ENCODE assay signal across 8 mouse cellular contexts in genomic region chr10:81571501-81571876, GRCm38 (mm10). TPM values are rescaled to one million over a fixed set of nuclear protein-coding genes. Genes with fewer than 3 reads are reported as not detected.
A peak's percentile ranks its signal among the peaks of the same experiment; 100 is the strongest.
DNase-seq lines count a peak whose midpoint lies in the region; ATAC-seq lines count a peak whose summit lies in the region.

No protein-coding gene starts in this region.

- WGBS in hindbrain, embryonic 14.5 days = under 1% methylated on average over 18 of the region's 18 CpGs

- H3K9ac ChIP-seq in hindbrain, embryonic 14.5 days = peak overlapping the region; percentile 6; the same call in 1 of the 2 replicates

- H3K9me3 ChIP-seq in hindbrain, embryonic 14.5 days (ENCODE audit: control insufficient read depth, low read length) = no peaks in the 10 kb centered on the region

- DNase-seq in R1 (ENCODE audit: low read depth, low spot score) = peak; percentile 99
- DNase-seq in cerebellum, postnatal 25 days = peak; percentile 99
- peak; percentile 98 to 99 for DNase-seq in frontal cortex, postnatal 25 days (ENCODE audit: low spot score in 2 of 2)
- peak; percentile 99 for DNase-seq in hindbrain, embryonic 14.5 days (ENCODE audit: low spot score)
- DNase-seq in layer of hippocampus, postnatal 36 days = peak; percentile 98
- peak; percentile 100 for DNase-seq in lung, postnatal 36 days
- peak; percentile 100 for DNase-seq in retina, postnatal 1 day
- peak; percentile 90 to 98 for DNase-seq in urinary bladder, adult 18-20 months (ENCODE audit: low spot score in 2 of 2)

- peaks cover 12% of the 10 kb centered on the region; the same call in 1 of the 2 replicates for H3K36me3 ChIP-seq in hindbrain, embryonic 14.5 days (replicated peaks; ENCODE audit: control insufficient read depth, insufficient read depth)

- H3K4me2 ChIP-seq in hindbrain, embryonic 14.5 days (replicated peaks) = peak overlapping the region; percentile 63

- peaks cover 53% of the 10 kb centered on the region for H3K27me3 ChIP-seq in hindbrain, embryonic 14.5 days (ENCODE audit: control insufficient read depth, insufficient read depth, low read length)

- peak overlapping the region; percentile 31 for H3K4me3 ChIP-seq in hindbrain, embryonic 14.5 days (replicated peaks; ENCODE audit: low read length)

- H3K27ac ChIP-seq in hindbrain, embryonic 14.5 days = peak overlapping the region; percentile 84; the same call in 1 of the 2 replicates

- H3K4me1 ChIP-seq in hindbrain, embryonic 14.5 days (replicated peaks; ENCODE audit: control insufficient read depth, insufficient read depth, low read length) = peaks cover 52% of the 10 kb centered on the region

- peak; percentile 93 for ATAC-seq in hindbrain, embryonic 14.5 days (ENCODE audit: low FRiP score)

RNA-seq across cellular contexts. Expression of gene Tle2, which starts 2.9 kb away (rescaled TPM):
- 24.5 and 29.7 TPM in 2 replicates for polyA plus RNA-seq in hindbrain, embryonic 14.5 days (2014; fragmentation: Nextera tagmentation; extraction: Ambion mirVana)
- 10 to 100 TPM; 33.2 to 33.9 TPM for total RNA-seq in layer of hippocampus, postnatal 36 days (2021)

RNA-seq across cellular contexts. Expression of gene Aes, which starts 12.2 kb away (rescaled TPM):
- 524 and 550 TPM in 2 replicates for polyA plus RNA-seq in hindbrain, embryonic 14.5 days (2014; fragmentation: Nextera tagmentation; extraction: Ambion mirVana)
- 100 to 1,000 TPM; 667 to 720 TPM for total RNA-seq in layer of hippocampus, postnatal 36 days (2021)

RNA-seq across cellular contexts. Expression of gene Gna11, which starts 26.5 kb away (rescaled TPM):
- 87.5 and 95.5 TPM in 2 replicates for polyA plus RNA-seq in hindbrain, embryonic 14.5 days (2014; fragmentation: Nextera tagmentation; extraction: Ambion mirVana)
- 100 to 1,000 TPM; 113 to 117 TPM for total RNA-seq in layer of hippocampus, postnatal 36 days (2021)

RNA-seq across cellular contexts. Expression of gene Tle6, which starts 29.4 kb away (rescaled TPM):
- 4.2 and 4.8 TPM in 2 replicates for polyA plus RNA-seq in hindbrain, embryonic 14.5 days (2014; fragmentation: Nextera tagmentation; extraction: Ambion mirVana)
- 1 to 10 TPM; 1.3 to 3.0 TPM for total RNA-seq in layer of hippocampus, postnatal 36 days (2021)

RNA-seq across cellular contexts. Expression of gene BC025920, which starts 34.6 kb away (rescaled TPM):
- 0.90 and 1.1 TPM in 2 replicates for polyA plus RNA-seq in hindbrain, embryonic 14.5 days (2014; fragmentation: Nextera tagmentation; extraction: Ambion mirVana)
- total RNA-seq in layer of hippocampus, postnatal 36 days (2021) = 1 to 10 TPM; 3.6 to 3.9 TPM

Comparison
In these comparisons a context has a peak if more than half of its experiments do, and no peak if none do; other contexts are left out.
1. Peak in every context shown above with its lines: DNase-seq, ATAC-seq, H3K4me3 ChIP-seq and H3K27ac ChIP-seq.